In genomic region chr11:32253121-32253520, GRCm38 (mm10) we compare ENCODE assay signal across 36 mouse cellular contexts. TPM values are rescaled to one million over a fixed set of nuclear protein-coding genes. Genes with fewer than 3 reads are reported as not detected.
DNase-seq lines count a peak whose midpoint lies in the region; ATAC-seq and TF ChIP-seq lines count a peak whose summit lies in the region.
"Had no signal": no experiment of that assay in that cellular context is flagged by ENCODE, and none has a peak within 500 bp of the region (broad histone marks: within the 10 kb centered on the region; RNA-seq: fewer than 3 reads in every experiment).

No protein-coding gene starts in this region.

- peaks cover 96% of the 10 kb centered on the region for H3K4me1 ChIP-seq in liver, embryonic 12.5 days
- peaks cover 24% of the 10 kb centered on the region for H3K4me1 ChIP-seq in liver, postnatal 0 days (ENCODE audit: insufficient read depth)
- H3K4me1 ChIP-seq in forebrain, postnatal 0 days (ENCODE audit: insufficient read depth), result no peaks in the 10 kb centered on the region
- H3K4me1 ChIP-seq: forebrain, embryonic 13.5 days; heart, embryonic 12.5 days; hindbrain, embryonic 10.5 days; hindbrain, embryonic 15.5 days; kidney, embryonic 15.5 days; lung, embryonic 15.5 days; neural tube, embryonic 12.5 days had no signal

- peak; percentile 52 for DNase-seq in cerebellum, adult 9-11 months
- no peak for DNase-seq in cerebellum, postnatal 14 days
- peak; percentile 57 for DNase-seq in brain, adult 2 months (ENCODE audit: low read depth, low spot score)
- no peak for DNase-seq in liver, postnatal 0 days
- no peak for DNase-seq in forebrain, postnatal 0 days
- DNase-seq: adrenal gland, adult 2 months; B cell, adult 2 months; gastrocnemius, postnatal 25 days; heart, adult 18-20 months; kidney, adult 11 months; kidney, postnatal 25 days; layer of hippocampus, postnatal 36 days; left cerebral cortex, postnatal 4 days; right cerebral cortex, postnatal 4 days; thymus, adult 18-20 months; thymus, postnatal 25 days had no signal

- no peaks in the 10 kb centered on the region for H3K9me3 ChIP-seq in liver, embryonic 12.5 days (replicated peaks)
- H3K9me3 ChIP-seq in liver, postnatal 0 days (ENCODE audit: low read length), result no peaks in the 10 kb centered on the region
- no peaks in the 10 kb centered on the region for H3K9me3 ChIP-seq in forebrain, postnatal 0 days (ENCODE audit: low read length)
- H3K9me3 ChIP-seq: forebrain, embryonic 13.5 days; heart, embryonic 12.5 days; hindbrain, embryonic 10.5 days; hindbrain, embryonic 15.5 days; kidney, embryonic 15.5 days; lung, embryonic 15.5 days; neural tube, embryonic 12.5 days had no signal

- no peak for TF ChIP-seq CTCF in liver, postnatal 0 days (IDR thresholded peaks at IDR 0.05; ENCODE audit: low read depth)
- TF ChIP-seq CTCF in forebrain, postnatal 0 days (IDR thresholded peaks at IDR 0.05; ENCODE audit: low read depth), result no peak

- no peak overlapping the region for H3K4me2 ChIP-seq in liver, embryonic 12.5 days
- no peak overlapping the region for H3K4me2 ChIP-seq in liver, postnatal 0 days (ENCODE audit: low read depth, low read length)
- no peak overlapping the region for H3K4me2 ChIP-seq in forebrain, postnatal 0 days (ENCODE audit: low read depth)
- H3K4me2 ChIP-seq: forebrain, embryonic 13.5 days; heart, embryonic 12.5 days; hindbrain, embryonic 15.5 days; kidney, embryonic 15.5 days; lung, embryonic 15.5 days; midbrain, embryonic 11.5 days; neural tube, embryonic 12.5 days had no signal

- WGBS in liver, embryonic 12.5 days (ENCODE audit: insufficient replicate concordance), result 94% methylated on average over 1 of the region's 1 CpGs
- WGBS in liver, postnatal 0 days (ENCODE audit: insufficient replicate concordance), result 92% methylated on average over 1 of the region's 1 CpGs
- WGBS in forebrain, postnatal 0 days, result 96% methylated on average over 1 of the region's 1 CpGs

- H3K4me3 ChIP-seq in liver, embryonic 12.5 days, result no peak overlapping the region
- H3K4me3 ChIP-seq in liver, postnatal 0 days (ENCODE audit: low read depth, low read length), result no peak overlapping the region
- H3K4me3 ChIP-seq in forebrain, postnatal 0 days (ENCODE audit: low read depth, low read length), result no peak overlapping the region
- H3K4me3 ChIP-seq: forebrain, embryonic 13.5 days; heart, embryonic 12.5 days; hindbrain, embryonic 10.5 days; hindbrain, embryonic 15.5 days; kidney, embryonic 15.5 days; layer of hippocampus, adult 2 months; lung, embryonic 15.5 days; neural tube, embryonic 12.5 days had no signal

- no peaks in the 10 kb centered on the region for H3K27me3 ChIP-seq in liver, embryonic 12.5 days (replicated peaks)
- H3K27me3 ChIP-seq in liver, postnatal 0 days (ENCODE audit: insufficient read depth, low read length), result no peaks in the 10 kb centered on the region
- H3K27me3 ChIP-seq in forebrain, postnatal 0 days (ENCODE audit: insufficient read depth, low read length), result no peaks in the 10 kb centered on the region
- H3K27me3 ChIP-seq: CH12.LX; forebrain, embryonic 13.5 days; heart, embryonic 12.5 days; hindbrain, embryonic 15.5 days; kidney, embryonic 15.5 days; lung, embryonic 15.5 days; neural tube, embryonic 12.5 days had no signal

- no peak for ATAC-seq in liver, embryonic 12.5 days
- ATAC-seq in liver, postnatal 0 days, result no peak
- ATAC-seq in forebrain, postnatal 0 days, result no peak
- ATAC-seq in megakaryocyte-erythroid progenitor cell, adult 5-6 weeks (replicated peaks; ENCODE audit: low FRiP score, low TSS enrichment, poor library complexity, severe bottlenecking), result no peak
- ATAC-seq: activated CD4-positive, CD25-positive, alpha-beta regulatory T cell, adult 4 months; forebrain, embryonic 13.5 days; inflammation-experienced regulatory T-cells, adult 6 months; midbrain, embryonic 16.5 days had no signal

- H3K9ac ChIP-seq in liver, embryonic 12.5 days, result peak overlapping the region; percentile 80
- no peak overlapping the region for H3K9ac ChIP-seq in liver, postnatal 0 days (replicated peaks)
- no peak overlapping the region for H3K9ac ChIP-seq in forebrain, postnatal 0 days
- H3K9ac ChIP-seq: forebrain, embryonic 13.5 days; heart, embryonic 12.5 days; hindbrain, embryonic 15.5 days; kidney, embryonic 15.5 days; lung, embryonic 15.5 days; neural tube, embryonic 12.5 days had no signal

- H3K36me3 ChIP-seq in liver, embryonic 12.5 days, result peaks cover 68% of the 10 kb centered on the region
- peaks cover 54% of the 10 kb centered on the region for H3K36me3 ChIP-seq in liver, postnatal 0 days (replicated peaks; ENCODE audit: insufficient read depth, low read length)
- H3K36me3 ChIP-seq in forebrain, postnatal 0 days (ENCODE audit: insufficient read depth), result peaks cover 38% of the 10 kb centered on the region

- no peak for TF ChIP-seq EP300 in liver, postnatal 0 days (IDR thresholded peaks at IDR 0.05; ENCODE audit: low read depth)

- H3K27ac ChIP-seq in liver, embryonic 12.5 days, result peak overlapping the region; percentile 99
- H3K27ac ChIP-seq in liver, postnatal 0 days (ENCODE audit: low read depth), result peak overlapping the region; percentile 92
- no peak overlapping the region for H3K27ac ChIP-seq in forebrain, postnatal 0 days (ENCODE audit: low read depth, low read length)
- H3K27ac ChIP-seq: forebrain, embryonic 13.5 days; hindbrain, embryonic 10.5 days; hindbrain, embryonic 15.5 days; kidney, embryonic 15.5 days; lung, embryonic 15.5 days; neural tube, embryonic 12.5 days; stomach, postnatal 0 days had no signal

RNA-seq across cellular contexts. Expression of gene Nprl3, which starts 14.4 kb away (rescaled TPM):
- polyA plus RNA-seq in liver, embryonic 12.5 days (2016; fragmentation: Nextera tagmentation; extraction: Ambion mirVana), result 34.6 and 39.1 TPM in 2 replicates
- 22.8 and 26.2 TPM in 2 replicates for polyA plus RNA-seq in liver, postnatal 0 days (2015; fragmentation: Nextera tagmentation; extraction: Ambion mirVana)
- 34.6 and 51.9 TPM in 2 replicates for total RNA-seq in forebrain, postnatal 0 days (2014; rRNA removed)
- 32.0 and 38.1 TPM in 2 replicates for polyA plus RNA-seq in forebrain, postnatal 0 days (2015; fragmentation: Nextera tagmentation; extraction: Ambion mirVana)
- total RNA-seq in megakaryocyte-erythroid progenitor cell, adult 5-6 weeks (2014; fragmentation: Nextera tagmentation), result 45.7 and 65.0 TPM in 2 replicates
- total RNA-seq in megakaryocyte-erythroid progenitor cell, adult 5-6 weeks (2017), result 12.9 and 35.6 TPM in 2 replicates

RNA-seq across cellular contexts. Expression of gene Hba-x, which starts 23.1 kb away (rescaled TPM):
- polyA plus RNA-seq in liver, embryonic 12.5 days (2016; fragmentation: Nextera tagmentation; extraction: Ambion mirVana), result 1,859 and 1,982 TPM in 2 replicates
- polyA plus RNA-seq in liver, postnatal 0 days (2015; fragmentation: Nextera tagmentation; extraction: Ambion mirVana), result 5.6 and 6.3 TPM in 2 replicates
- total RNA-seq in forebrain, postnatal 0 days (2014; rRNA removed), result not detected in 2 replicates
- not detected in 2 replicates for polyA plus RNA-seq in forebrain, postnatal 0 days (2015; fragmentation: Nextera tagmentation; extraction: Ambion mirVana)
- total RNA-seq in megakaryocyte-erythroid progenitor cell, adult 5-6 weeks (2014; fragmentation: Nextera tagmentation), result not detected in 2 replicates
- not detected in 2 replicates for total RNA-seq in megakaryocyte-erythroid progenitor cell, adult 5-6 weeks (2017)
- total RNA-seq: adrenal gland, adult 2 months; adrenal gland, postnatal 4 days; CH12.LX; ES-E14; gastrocnemius, adult 18-20 months; gastrocnemius, postnatal 25 days; heart, adult 18-20 months; layer of hippocampus, adult 2 months; layer of hippocampus, postnatal 36 days; left cerebral cortex, postnatal 4 days; megakaryocyte progenitor cell, adult 5-6 weeks had no signal
- polyA plus RNA-seq: activated CD4-positive, CD25-positive, alpha-beta regulatory T cell, adult 4 months; adrenal gland, adult 2 months; inflammation-experienced regulatory T-cells, adult 6 months had no signal

RNA-seq across cellular contexts. Expression of gene Mpg, which starts 26.8 kb away (rescaled TPM):
- polyA plus RNA-seq in liver, embryonic 12.5 days (2016; fragmentation: Nextera tagmentation; extraction: Ambion mirVana), result 25.7 and 27.2 TPM in 2 replicates
- 13.5 and 14.2 TPM in 2 replicates for polyA plus RNA-seq in liver, postnatal 0 days (2015; fragmentation: Nextera tagmentation; extraction: Ambion mirVana)
- 28.4 and 29.7 TPM in 2 replicates for total RNA-seq in forebrain, postnatal 0 days (2014; rRNA removed)
- polyA plus RNA-seq in forebrain, postnatal 0 days (2015; fragmentation: Nextera tagmentation; extraction: Ambion mirVana), result 26.4 and 31.0 TPM in 2 replicates
- total RNA-seq in megakaryocyte-erythroid progenitor cell, adult 5-6 weeks (2014; fragmentation: Nextera tagmentation), result 11.1 and 18.5 TPM in 2 replicates
- total RNA-seq in megakaryocyte-erythroid progenitor cell, adult 5-6 weeks (2017), result 8.9 and 10.8 TPM in 2 replicates

RNA-seq across cellular contexts. Expression of gene Hba-a1, which starts 30.2 kb away (rescaled TPM):
- 52,845 and 54,272 TPM in 2 replicates for polyA plus RNA-seq in liver, embryonic 12.5 days (2016; fragmentation: Nextera tagmentation; extraction: Ambion mirVana)
- polyA plus RNA-seq in liver, postnatal 0 days (2015; fragmentation: Nextera tagmentation; extraction: Ambion mirVana), result 32,136 and 32,798 TPM in 2 replicates
- total RNA-seq in forebrain, postnatal 0 days (2014; rRNA removed), result 405 and 563 TPM in 2 replicates
- polyA plus RNA-seq in forebrain, postnatal 0 days (2015; fragmentation: Nextera tagmentation; extraction: Ambion mirVana), result 490 and 723 TPM in 2 replicates
- total RNA-seq in megakaryocyte-erythroid progenitor cell, adult 5-6 weeks (2014; fragmentation: Nextera tagmentation), result 247 and 283 TPM in 2 replicates
- total RNA-seq in megakaryocyte-erythroid progenitor cell, adult 5-6 weeks (2017), result 19.7 and 99.3 TPM in 2 replicates
- total RNA-seq: ES-E14 had no signal

RNA-seq across cellular contexts. Expression of gene Rhbdf1, which starts 31.0 kb away (rescaled TPM):
- 12.0 and 14.1 TPM in 2 replicates for polyA plus RNA-seq in liver, embryonic 12.5 days (2016; fragmentation: Nextera tagmentation; extraction: Ambion mirVana)
- 4.8 and 6.4 TPM in 2 replicates for polyA plus RNA-seq in liver, postnatal 0 days (2015; fragmentation: Nextera tagmentation; extraction: Ambion mirVana)
- 16.3 and 23.2 TPM in 2 replicates for total RNA-seq in forebrain, postnatal 0 days (2014; rRNA removed)
- polyA plus RNA-seq in forebrain, postnatal 0 days (2015; fragmentation: Nextera tagmentation; extraction: Ambion mirVana), result 14.7 and 17.9 TPM in 2 replicates
- 0.87 TPM in 1 of 2 replicates, not detected in the other for total RNA-seq in megakaryocyte-erythroid progenitor cell, adult 5-6 weeks (2014; fragmentation: Nextera tagmentation)
- 0.76 TPM in 1 of 2 replicates, not detected in the other for total RNA-seq in megakaryocyte-erythroid progenitor cell, adult 5-6 weeks (2017)

Comparison
In these comparisons a context has a peak if more than half of its experiments do, and no peak if none do; other contexts are left out.
1. DNase-seq: peak in cerebellum, adult 9-11 months (single experiment) and brain, adult 2 months (single experiment); none in cerebellum, postnatal 14 days (0 of 2), liver, postnatal 0 days (single experiment) and forebrain, postnatal 0 days (single experiment).
2. RNA of gene Hba-x, which starts 23.1 kb away (polyA plus RNA-seq): 1,859 to 1,982 TPM in liver, embryonic 12.5 days; 5.6 to 6.3 TPM in liver, postnatal 0 days and not detected in forebrain, postnatal 0 days; every median in the first group is over 100 times any median in the second.